Mouse (Mus musculus) adrenal gland (tissue): ENCODE results near the gene Tsga10ip.

ENCODE experiments used
- intact Hi-C: fragments of 180-260 bp; cut with DNase I; formaldehyde crosslinking; loops from one replicate; pipeline ENCODE4 v1.15.1; 2025
- long read RNA-seq, 2 experiments: library from polyadenylated mRNA; unstranded; transcript quantifications; one replicate each; pipeline ENCODE4 v2.0.0; 2020; ENCODE audit warnings: borderline replicate concordance in 1 of 2; ENCODE audit not compliant: insufficient replicate concordance in 1 of 2

The Tsga10ip gene
- long read RNA-seq, experiment 1: 0 reads
- long read RNA-seq, experiment 2: 0 reads

DNA sequence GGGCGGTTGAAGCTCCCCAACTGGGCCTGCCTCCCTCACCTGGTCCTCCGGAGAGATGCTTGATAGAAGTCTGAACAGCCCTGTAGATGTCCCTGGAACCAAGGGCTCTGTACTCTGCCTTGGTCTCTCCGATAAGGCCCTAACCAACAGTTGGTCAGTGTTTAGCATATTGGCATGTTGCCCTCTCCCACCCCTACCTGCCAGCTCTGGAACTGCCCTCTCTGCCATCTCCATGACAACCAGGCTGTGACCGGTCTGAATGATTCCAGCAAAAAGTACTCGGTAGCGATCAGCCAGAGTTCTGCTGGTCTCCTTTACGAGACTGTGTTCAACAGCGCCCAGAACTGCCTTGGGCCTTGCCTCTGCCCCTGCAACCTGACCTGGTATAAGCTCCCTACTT, at the start of gene Tsga10ip:
TSS of gene Tsga10ip (minus strand) at position 234 of the 400 bp plus-strand sequence.
- intact Hi-C loops: no loop called here

DNA sequence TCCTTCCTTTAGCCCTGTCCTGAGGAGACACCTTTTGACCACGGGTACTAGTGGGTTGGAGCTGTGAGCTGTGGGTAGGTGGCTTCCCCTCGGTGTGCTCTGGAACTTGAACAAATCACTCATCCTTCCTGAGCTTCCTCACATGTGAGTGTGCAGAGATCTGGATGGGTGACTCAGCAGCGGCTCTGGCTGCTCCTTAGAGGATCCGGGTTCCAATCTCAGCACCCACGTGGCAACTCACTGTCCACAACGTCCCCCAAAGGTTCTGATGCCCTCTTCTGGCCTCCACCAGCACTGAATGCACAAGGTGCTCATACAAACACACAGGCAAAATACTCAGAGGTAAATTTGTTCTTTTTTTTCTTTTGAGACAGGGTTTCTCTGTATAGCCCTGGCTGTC, 49.4 kb upstream of the Tsga10ip start:
- intact Hi-C loops: no loop called here

DNA sequence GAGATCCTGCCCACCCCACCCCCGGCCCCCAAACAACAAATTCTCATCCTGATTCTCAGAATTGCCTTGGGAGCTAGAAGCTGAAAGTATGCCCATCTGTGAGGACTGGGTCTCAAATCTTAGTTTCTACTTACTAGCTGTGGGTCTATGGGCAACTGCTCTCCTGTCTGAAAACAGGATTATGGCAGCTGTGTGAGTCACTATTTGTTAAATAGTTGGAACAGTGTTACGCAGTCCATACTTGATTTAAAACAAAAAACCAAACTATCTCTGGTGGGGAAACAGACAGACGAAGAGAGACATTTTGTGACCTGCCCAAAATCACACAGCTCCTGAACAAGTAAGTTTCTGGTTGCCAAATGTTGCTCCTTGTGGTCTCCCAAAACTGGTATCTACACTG, 47.3 kb upstream of the Tsga10ip start:
- intact Hi-C loops: no loop called here

DNA sequence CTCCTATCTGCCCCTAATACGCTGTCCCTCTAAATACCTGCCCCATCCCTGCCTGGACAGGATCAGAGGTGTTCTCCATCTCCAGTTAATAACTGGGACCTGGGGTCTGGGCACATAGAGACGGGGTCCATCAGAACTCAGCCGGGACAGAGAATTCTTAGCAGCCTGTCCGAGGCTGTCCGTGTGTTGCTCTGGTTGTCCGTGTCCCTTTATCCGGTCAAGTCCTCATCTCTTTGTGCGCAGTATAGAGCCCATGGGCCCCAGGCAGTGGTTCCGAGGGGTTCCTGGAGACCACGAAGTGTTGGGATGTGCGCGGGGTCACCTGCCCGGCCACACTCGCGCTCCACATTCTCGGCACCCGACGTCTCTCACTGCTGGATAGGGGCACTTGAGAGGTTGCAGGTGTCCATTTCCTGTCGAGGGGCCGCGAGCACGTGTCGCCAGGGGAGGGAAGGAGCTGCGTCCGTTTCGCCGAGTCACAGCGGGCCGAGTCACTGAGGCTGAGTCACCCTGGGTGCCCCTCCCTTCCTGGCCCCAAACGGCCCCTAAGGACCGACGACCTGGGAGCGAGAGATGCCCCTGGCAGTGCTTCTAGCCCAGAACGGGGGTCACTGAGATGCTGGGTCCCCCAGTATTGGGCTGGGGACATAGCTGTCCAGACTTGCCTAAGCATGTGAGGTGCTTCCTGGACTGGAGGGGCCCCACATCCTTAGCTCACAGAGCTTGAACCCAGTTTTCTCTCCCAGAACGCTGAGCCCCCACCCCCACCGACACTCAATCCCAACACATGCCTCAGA, 46.2 kb upstream of the Tsga10ip start:
- intact Hi-C loops: no loop called here

DNA sequence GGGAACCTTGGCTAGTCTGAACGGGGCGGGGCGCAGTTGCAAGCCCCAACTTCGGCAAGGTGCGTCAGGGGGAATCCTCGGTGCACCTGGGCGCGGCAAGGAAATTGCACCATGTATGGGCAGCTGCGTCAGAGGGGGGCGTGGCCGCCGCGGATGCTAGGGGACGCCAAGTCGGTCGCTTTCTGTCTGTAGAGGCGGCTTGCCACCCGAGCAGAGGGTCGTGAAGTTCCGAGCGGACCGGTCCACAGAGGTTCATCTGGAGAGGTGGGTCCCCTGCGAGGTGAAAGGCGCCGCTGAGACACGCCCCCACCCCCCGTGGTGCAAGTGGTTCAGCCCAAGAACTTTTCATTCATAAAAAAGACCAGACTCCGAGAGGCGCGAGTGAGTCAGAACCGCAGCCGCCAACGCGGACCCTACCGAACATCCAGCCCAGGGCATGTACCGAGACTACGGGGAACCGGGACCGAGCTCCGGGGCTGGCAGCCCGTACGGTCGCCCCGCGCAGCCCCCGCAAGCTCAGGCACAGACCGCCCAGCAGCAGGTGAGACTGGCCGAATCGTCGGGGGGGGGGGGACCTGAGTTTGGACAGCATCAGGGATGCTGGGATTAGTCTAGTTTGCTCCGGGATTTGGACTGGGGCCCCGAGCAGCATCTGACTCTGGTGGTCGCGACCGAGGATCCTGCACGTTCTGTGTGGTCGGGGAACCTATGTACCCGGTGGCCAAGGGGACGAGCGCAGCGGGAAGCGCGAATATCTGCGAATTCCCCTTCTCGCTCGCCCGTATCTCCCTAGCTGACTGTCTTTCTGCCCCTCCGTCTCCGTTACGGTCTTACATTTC, 45.4 kb upstream of the Tsga10ip start, which contains the start of gene Fosl1:
TSS of gene Fosl1 (plus strand) at position 33 of the 839 bp plus-strand sequence.
- intact Hi-C loops: no loop called here

DNA sequence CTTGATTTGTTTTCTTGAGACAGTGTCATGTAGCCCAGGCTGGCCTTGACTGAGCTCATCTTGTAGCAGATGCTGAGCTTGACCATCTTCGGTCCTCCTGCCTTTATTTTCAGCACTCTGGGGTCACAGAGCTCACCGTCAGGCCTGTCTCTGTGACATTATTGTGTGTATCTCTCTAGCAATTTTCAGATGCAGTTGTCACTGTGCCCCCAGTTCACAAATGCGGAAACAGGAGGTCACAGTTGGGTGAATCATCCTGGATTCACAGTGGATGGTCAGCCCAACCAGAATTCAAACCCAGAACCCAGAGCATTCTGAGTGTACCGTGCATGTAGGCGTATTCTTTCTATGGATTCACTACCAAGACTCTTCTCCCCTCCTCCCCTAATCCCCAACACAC, 43.4 kb upstream of the Tsga10ip start:
- intact Hi-C loops: no loop called here

DNA sequence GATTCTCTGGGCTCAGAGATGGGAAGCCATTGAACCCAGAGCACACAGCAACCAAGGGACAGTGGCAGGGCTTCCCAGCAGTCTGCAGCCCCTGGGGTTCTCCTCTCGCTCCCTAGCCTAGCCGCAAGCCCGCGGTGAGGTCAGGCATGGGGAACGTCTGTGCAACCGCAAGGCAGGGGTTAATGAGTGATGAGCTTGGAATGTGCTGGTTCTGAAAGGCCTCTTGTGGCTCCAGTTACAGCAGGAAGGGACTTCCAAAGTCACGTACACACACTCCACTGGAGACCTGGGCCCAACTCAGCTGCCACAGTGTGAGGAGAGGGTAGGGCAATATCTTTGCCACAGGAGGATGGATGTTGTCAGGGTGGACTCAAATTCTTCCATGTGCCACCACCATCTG, 42.6 kb upstream of the Tsga10ip start:
- intact Hi-C loops: no loop called here

DNA sequence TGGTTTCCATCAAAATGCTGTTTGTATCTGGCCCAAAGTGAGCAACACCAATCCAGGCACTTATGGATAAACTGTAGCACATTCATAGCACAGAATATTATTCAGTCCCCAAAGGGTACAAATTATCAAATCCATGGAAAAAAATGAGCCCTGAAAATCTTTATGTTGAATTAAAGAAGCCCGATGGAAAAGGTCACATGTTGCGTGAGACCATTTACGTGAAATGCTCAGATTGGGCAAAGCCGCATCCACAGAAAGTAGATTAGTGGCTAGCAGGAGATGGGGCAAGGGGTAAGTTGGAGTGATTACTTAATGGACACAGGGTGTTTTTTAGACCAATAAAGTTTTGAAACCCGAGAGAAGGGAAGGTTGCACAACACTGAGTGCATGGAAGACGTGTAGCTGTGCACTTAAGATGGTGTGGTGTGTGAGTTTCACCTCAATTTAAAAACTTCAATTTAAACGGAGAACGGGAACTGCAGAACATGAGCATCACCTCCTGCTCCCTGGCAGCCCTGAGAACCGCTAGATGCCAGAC, 42.1 kb upstream of the Tsga10ip start:
- intact Hi-C loops: no loop called here

DNA sequence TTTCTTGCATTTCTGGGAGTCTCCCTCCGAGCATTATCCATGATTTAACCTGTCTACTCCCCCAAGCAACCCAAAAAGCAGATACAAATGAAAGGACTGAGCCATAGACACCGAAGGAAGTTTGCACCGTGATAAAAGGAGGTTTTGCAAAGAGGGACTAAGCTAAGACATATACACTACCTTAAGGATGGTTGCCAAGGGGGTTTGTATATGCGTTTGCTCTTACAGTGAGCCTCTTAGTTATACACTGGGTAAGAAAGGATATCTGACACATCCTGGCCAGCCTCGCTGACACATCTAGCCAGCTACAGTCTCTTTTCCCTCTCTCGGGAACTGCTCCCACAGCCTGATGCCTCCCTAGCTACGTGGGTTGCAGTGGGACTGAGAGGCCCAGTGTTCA, 31.6 kb upstream of the Tsga10ip start:
- intact Hi-C loops: loop anchor here (5.0 kb wide), 1 partner anchor 53 kb away; the partner anchor contains the start of gene Mus81

DNA sequence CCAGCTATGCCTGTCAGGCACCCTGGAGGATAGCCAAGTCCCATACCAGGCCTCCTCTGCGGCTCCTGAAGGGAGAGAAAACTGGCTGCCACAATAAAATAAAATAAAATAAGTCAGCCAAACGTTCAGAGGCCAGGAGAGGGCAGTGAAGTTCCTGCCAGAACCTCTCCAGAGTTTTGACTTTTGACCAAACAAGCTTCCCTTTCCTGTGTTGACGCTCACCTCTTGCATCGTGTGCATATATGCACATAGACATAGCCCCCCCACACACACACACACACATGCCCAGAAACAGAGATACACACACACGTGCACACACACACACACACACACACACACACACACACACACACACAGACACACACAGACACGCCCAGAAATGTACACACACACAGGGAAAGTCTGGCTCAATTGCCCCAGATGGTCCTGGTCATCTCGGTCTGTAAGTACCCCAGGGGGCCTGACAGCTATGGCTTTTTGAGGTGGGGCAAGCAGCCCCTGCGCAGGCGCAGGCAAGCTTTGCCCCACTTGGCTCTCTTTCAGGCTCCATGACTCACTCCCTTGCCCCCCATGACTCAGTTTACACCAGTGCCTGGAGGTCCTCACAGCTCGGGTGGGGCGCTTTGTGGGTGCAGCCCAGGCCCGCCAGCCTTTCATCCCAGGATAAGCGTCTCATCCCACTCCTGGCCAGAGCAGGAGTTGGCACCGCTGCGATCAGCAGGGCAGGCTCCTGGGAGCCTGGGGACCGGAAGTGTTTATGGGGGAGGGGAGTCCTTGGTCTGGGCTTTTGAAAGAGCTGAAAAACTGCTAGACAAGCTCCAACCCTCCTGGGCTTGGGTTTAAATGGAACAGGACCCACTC, 30.9 kb upstream of the Tsga10ip start:
- intact Hi-C loops: loop anchor here (5.0 kb wide), 1 partner anchor 54 kb away; the partner anchor contains the start of gene Mus81

DNA sequence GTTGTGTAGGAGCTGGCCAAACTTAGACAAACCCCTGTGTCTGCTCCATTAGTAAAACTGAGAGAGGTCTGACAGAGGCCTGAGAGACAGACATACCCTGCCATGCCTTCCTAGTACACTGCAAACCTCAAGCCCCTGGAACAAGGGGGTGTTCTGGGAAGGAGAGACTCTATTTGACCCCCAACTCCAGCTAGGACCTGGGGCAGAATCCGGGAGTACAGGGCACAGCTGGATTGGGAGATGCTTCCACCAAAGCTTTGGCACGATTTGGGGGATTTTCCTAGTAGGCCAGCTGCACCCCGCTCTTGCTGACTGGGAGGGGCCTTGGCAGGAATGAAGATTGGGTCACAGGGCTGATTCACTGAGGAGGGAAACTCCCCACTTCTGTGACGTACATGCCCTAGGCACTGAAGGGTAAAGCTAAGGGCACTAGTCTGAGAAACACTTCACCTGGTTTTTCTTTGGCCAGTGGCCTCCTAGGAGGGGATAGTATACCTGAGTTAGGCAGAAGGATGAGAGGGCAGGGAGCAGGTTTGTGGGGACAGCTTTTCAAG, 29.7 kb upstream of the Tsga10ip start:
- intact Hi-C loops: loop anchor here (5.0 kb wide), 1 partner anchor 55 kb away; the partner anchor contains the start of gene Mus81

DNA sequence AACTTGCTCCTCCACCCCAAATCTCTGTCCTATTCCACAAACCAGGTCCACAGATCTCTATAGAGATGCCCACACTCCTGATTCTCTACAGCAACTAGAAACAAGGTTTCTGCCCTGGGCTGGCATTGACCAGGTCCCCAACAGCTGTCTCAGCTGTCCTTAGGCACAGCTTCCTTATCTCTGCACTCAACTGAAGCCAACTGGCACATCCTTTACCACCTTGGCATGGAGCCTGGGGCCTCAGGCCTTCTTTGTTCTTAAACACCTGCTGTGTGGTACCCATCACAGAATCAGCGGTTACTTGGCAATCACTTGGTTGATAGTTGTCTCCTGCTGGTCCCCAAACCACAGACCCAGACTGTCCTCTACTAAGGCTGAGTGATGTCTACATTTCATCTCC, 28.1 kb upstream of the Tsga10ip start:
- intact Hi-C loops: loop anchor here (5.0 kb wide), 1 partner anchor 57 kb away; the partner anchor contains the start of gene Mus81

DNA sequence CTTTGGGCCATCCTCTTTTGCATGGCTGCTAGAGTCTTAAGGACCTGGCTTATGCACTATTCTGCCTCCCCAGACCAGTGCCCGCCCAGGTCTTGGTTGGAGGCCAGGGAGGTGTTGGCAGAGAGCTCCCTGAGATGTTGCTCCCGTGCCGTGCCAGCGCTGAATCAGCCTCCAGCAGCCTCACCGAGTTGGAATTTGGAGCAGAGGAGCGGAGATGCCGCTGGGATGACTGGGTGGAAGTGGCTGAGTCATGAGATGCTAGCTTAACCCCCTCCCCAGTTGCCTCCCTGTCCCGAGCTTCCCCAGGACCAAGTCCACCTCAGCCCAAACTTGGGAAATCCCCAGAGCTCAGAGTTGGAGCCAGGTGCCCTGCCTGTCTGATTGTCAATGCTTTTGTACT, 27.5 kb upstream of the Tsga10ip start:
- intact Hi-C loops: loop anchor here (5.0 kb wide), 2 partner anchors 43 to 57 kb away; partner anchors contain the start of genes Mus81 and Sart1

DNA sequence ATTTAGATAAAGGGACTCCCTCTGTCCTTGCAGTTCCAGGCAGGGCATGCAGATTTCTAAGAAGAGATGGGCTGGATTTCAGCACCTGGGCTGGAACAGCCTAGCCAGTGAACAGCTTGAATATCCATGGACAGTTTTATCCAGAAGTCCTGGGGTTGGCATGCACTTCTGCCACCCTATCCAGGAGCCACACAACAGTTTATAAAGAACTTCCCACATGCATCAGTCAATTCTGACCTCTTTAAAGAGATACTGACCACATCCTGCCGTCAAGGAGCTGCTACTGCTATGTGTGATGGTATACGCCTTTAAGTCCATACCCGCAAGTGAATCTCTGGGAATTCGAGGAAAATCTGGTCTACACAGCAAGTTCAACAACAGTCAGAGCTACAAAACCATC, 26.9 kb upstream of the Tsga10ip start:
- intact Hi-C loops: loop anchor here (5.0 kb wide), 1 partner anchor 42 kb away; the partner anchor contains the start of gene Sart1

DNA sequence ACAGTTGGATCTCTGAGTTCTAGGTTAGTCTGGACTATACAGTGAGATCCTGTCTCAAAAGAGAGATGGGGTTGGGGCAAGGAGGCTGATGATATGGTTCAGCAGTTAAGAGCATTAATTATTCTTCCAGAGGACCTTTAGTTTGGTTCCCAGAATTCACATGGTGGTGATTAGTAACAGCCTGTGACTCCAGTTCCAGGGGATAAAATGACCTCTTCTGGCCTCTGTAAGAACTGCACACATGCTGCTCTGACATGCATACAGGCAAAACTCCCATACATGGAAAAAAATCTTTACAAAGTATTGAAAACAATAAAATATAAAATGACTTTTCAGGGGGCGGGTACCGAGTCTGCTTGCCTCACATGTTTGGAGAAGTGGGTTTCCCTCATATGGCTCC, 25.8 kb upstream of the Tsga10ip start:
- intact Hi-C loops: loop anchor here (5.0 kb wide), 1 partner anchor 41 kb away; the partner anchor contains the start of gene Sart1

DNA sequence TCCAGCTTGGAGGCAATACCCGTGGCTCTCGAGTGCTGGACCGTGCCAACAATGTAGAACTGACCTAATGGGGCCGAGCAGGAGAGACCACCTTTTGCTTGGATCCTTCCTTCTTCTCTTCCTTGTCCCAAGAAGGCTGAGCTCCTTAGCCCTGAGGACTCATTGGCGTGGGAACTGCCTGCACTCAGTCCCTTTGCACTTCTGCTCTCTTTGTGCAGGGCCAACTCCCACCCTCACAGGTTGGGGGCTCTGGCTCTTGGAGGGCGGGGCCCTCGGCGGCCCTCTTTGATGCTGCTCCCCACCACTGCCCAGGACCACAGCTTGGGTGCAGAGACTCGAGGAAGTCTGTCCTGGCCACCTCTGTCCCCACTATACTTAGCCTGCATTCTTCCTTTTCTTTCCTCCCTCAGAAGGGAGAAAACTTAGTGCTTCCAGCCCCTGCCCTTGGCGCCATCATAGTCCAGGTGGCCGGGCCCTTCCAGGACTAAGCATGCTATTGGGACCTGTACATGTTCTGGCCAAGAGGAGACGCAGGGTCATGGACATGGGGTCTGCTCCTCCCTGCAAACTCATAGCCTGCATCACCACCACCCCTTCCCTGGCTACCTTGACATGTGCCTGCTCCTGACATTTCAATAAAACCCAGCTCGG, 24.4 kb upstream of the Tsga10ip start:
- intact Hi-C loops: loop anchor here (5.0 kb wide), 1 partner anchor 39 kb away; the partner anchor contains the start of gene Sart1

DNA sequence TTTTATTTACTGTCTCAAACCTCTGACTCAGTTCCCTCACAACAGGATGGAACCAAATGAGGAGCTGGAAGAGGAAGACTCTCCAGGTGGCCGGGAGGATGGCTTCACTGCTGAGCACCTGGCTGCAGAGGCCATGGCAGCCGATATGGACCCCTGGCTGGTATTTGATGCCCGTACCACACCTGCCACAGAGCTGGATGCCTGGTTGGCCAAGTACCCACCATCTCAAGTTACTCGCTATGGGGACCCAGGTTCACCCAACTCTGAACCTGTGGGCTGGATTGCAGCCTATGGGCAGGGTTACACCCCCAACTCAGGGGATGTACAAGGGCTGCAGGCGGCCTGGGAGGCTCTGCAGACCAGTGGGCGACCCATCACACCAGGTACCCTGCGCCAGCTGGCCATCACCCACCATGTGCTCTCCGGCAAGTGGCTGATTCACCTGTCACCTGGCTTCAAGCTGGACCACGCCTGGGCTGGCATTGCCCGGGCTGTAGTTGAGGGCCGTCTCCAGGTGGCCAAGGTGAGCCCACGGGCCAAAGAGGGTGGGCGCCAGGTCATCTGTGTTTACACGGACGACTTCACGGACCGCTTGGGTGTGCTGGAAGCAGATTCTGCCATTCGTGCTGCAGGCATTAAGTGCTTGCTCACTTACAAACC, 23.7 kb upstream of the Tsga10ip start:
- intact Hi-C loops: loop anchor here (5.0 kb wide), 1 partner anchor 39 kb away; the partner anchor contains the start of gene Sart1

DNA sequence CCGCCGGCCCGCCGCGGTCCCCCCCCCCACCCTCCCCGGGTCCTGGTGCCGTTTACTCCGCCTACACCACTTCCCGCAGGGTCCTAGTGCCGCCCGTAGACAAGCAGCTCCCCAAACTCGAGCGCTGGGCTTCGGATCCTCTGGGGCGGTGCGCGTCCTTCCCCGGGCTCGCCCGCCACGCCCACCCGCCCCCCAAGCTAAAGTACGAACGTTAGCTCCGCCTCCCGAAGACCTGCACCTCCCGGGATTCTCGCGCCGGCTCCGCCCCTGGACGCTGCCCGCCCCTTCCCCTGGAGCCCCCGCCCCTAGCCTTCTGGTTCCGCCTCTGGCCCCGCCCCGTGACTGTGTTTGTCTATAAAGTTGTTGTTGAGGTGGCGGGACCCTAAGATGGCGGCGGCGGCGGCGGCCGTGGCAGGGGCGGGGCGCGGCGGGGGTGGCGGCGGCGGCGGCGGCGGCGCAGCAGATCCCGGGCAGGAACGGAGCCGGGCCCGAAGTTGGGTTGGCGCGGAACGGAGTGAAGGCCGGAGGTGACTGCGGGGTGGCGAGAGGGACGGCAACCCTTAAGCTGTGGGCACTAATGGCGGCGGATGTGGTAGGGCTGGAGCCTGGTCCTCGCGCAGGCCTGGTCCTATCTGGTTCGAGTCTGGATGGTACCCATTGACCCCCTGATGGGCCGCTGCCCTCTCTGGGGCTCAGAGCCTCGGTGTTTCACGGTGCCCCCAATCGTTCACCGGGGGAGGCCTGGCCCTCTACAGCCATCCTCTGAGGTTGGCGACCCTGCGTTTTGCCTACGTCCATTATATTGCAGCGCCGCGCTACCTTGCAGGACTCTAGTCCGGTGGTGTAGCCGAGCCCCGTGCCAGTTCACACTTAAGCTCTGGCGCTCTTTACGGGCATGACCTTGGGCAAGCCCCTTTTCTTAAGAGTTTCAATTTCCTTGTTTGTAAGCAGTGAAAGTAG, 22.7 kb upstream of the Tsga10ip start, which contains the start of the genes Drap1 and AI837181:
TSS of gene Drap1 (minus strand) at position 198 of the 960 bp plus-strand sequence.
TSS of gene AI837181 (plus strand) at position 363 of the 960 bp plus-strand sequence.
- intact Hi-C loops: loop anchor here (5.0 kb wide), 1 partner anchor 38 kb away; the partner anchor contains the start of gene Sart1
